Mouse (Mus musculus) embryonic facial prominence, embryonic 13.5 days (tissue): ENCODE measurements at regions not wholly inside any gene's neighbourhood (a gene's known extent, or its start where the extent isn't known, plus 50 kb on each side); places are given as distances from the start of the nearest gene placed in this dataset.

ENCODE experiments used
- ATAC-seq: fragments of 200-750 bp; cut with Nextera tagmentation; 2 replicates; pipeline ENCODE4 v1.8.0; 2017; ENCODE audit warnings: low read depth; ENCODE audit not compliant: insufficient number of reproducible peaks, insufficient read depth, low FRiP score, low TSS enrichment
- H3K27ac ChIP-seq: fragments of 300-500 bp; sonication (generic); 2 replicates; pipeline ENCODE4 v1.5.1; 2015; ENCODE audit warnings: moderate library complexity, mild to moderate bottlenecking, inconsistent platforms
- H3K27me3 ChIP-seq: fragments of 300-500 bp; sonication (generic); 2 replicates; pipeline ENCODE4 v1.6.1; 2015; ENCODE audit warnings: mild to moderate bottlenecking, inconsistent platforms
- H3K36me3 ChIP-seq: fragments of 300-500 bp; sonication (generic); 2 replicates; pipeline ENCODE4 v1.6.1; 2015; ENCODE audit warnings: mild to moderate bottlenecking, inconsistent platforms
- H3K4me1 ChIP-seq: fragments of 300-500 bp; sonication (generic); 2 replicates; pipeline ENCODE4 v1.6.1; 2015; ENCODE audit warnings: inconsistent platforms
- H3K4me2 ChIP-seq: fragments of 300-500 bp; sonication (generic); 2 replicates; pipeline ENCODE4 v1.6.1; 2015; ENCODE audit warnings: moderate library complexity, mild to moderate bottlenecking, inconsistent platforms
- H3K4me3 ChIP-seq: fragments of 300-500 bp; sonication (generic); 2 replicates; pipeline ENCODE4 v1.5.1; 2015; ENCODE audit warnings: mild to moderate bottlenecking, inconsistent platforms
- H3K9ac ChIP-seq: fragments of 300-500 bp; sonication (generic); 2 replicates; pipeline ENCODE4 v1.6.1; 2015; ENCODE audit warnings: mild to moderate bottlenecking, inconsistent platforms
- H3K9me3 ChIP-seq: fragments of 300-500 bp; sonication (generic); 2 replicates; pipeline ENCODE4 v1.6.1; 2016; ENCODE audit warnings: inconsistent platforms
- WGBS: fragments of 180-500 bp; shearing (Covaris S2); methylation state at CpG from one replicate; pipeline ENCODE4 v1.1.7; 2015; ENCODE audit warnings: mixed read lengths; 5-methylcytosine and 5-hydroxymethylcytosine counted together

DNA sequence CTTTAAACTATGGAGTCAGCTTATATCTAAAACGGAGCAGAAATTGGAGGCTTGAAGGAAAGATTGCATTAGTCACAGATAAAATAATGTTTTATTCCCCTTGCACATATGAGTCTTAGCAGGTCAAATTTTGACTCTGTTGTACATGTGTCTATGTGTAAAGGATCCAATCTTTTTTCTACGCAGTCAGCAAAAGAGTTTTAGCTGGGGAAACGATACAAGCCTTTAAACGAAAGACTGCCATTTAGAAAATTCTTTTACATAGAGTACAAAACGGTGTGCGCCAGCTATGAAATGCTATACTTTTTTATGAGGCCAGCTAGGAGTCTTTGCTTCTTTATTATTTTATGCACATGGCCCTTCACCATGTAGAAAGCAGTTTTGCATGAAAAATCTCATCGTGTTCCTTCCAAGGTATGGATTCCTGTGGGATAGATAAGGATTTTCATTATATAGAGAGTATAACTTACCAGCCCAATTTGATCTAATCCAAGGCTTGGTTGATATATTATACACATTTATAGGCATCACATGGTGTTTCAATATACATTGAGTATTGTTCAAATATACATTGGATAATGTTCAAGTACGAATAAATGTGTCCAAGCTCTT is 116.0 kb upstream of the Thumpd2 start:
- peaks cover 7% of the 10 kb centered on the region; the same call in 1 of the 2 replicates for H3K9me3 ChIP-seq

DNA sequence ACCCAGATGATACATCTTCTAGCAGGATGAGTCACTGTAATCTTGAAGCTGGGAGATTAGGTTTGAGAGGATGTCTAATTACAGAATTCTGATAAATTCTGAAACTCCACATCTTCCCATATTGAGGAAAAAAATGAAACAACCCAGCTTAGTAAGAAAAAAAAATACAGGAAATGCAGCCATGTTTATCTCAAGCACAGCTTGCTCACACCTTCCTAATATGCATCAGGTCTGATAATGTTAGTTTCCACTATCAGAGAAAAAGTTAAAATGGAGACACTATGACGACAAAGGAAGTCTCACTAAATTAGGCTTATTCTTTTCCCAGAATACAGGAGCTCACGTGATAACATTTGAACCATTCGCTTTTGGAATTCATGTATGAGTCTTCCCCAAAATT is 111.4 kb upstream of the Thumpd2 start:
- H3K9me3 ChIP-seq, result peaks cover 7% of the 10 kb centered on the region; the same call in 1 of the 2 replicates
- no peaks in the 10 kb centered on the region for H3K4me1 ChIP-seq
- H3K27ac ChIP-seq, result no peak overlapping the region
- H3K36me3 ChIP-seq, result no peaks in the 10 kb centered on the region
- WGBS, result 87% methylated on average over 3 of the region's 3 CpGs
- no peaks in the 10 kb centered on the region for H3K27me3 ChIP-seq
- no peak overlapping the region for H3K4me3 ChIP-seq
- H3K4me2 ChIP-seq, result no peak overlapping the region
- no peak for ATAC-seq
- H3K9ac ChIP-seq, result no peak overlapping the region

More for the DNA sequence above, 116.0 kb upstream of the Thumpd2 start:
- ATAC-seq, result no peak
- Histone ChIP-seq H3K4me3 (no peak overlapping the region), H3K27ac (no peak overlapping the region), H3K27me3 (0 out of 2 replicates have a peak, but pooled peaks cover 3% of the 10 kb centered on the region), H3K4me1 (no peaks in the 10 kb centered on the region), H3K36me3 (no peaks in the 10 kb centered on the region), H3K4me2 (no peak overlapping the region), H3K9ac (no peak overlapping the region)
- 81% methylated on average over 8 of the region's 8 CpGs for WGBS

DNA sequence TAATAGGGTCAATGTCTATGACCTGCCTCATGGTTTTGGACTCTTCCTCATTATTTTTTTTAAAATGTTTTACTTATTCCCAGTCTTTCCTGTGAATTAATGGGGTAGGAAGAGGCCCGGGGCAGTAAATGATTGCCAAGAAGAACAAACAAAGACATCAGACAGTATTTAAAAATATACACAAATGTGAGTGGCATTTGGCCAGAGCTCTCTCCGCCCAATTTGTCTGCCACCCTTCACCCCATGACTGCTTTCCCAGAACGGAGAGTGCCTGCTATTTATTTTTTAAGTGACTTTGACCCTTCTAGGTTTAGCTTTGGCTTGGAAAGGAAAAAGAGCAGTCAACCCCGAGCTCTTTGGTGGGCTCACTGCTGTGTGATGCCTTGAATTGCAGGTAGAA is 111.0 kb upstream of the Thumpd2 start:
- no peaks in the 10 kb centered on the region for H3K27me3 ChIP-seq
- H3K9ac ChIP-seq, result no peak overlapping the region
- H3K27ac ChIP-seq, result no peak overlapping the region
- WGBS, result 70% methylated on average over 4 of the region's 4 CpGs
- no peak overlapping the region for H3K4me3 ChIP-seq
- H3K4me2 ChIP-seq, result no peak overlapping the region
- no peak for ATAC-seq
- no peaks in the 10 kb centered on the region for H3K36me3 ChIP-seq
- peaks cover 7% of the 10 kb centered on the region; the same call in 1 of the 2 replicates for H3K9me3 ChIP-seq
- no peaks in the 10 kb centered on the region for H3K4me1 ChIP-seq

DNA sequence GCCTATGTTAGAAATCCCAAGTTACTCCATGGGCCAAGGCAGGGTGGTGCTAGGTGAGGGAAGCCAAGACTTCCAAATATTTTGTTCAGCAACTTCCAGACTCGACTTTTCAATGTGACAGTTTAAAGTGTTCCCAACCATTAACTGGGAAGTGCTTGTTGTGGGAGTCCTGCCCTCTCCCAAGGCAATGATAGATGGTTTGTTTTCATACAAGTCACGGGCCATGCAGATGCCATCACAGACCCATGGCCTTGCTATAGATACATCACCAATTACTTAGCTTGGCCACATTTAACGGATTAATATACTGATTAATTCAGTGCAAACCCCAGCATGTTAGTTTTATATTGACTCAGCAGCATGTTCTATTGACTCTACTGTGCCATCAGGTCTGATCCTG is 108.1 kb upstream of the Thumpd2 start:
- 86% methylated on average over 3 of the region's 3 CpGs for WGBS
- no peak for ATAC-seq

DNA sequence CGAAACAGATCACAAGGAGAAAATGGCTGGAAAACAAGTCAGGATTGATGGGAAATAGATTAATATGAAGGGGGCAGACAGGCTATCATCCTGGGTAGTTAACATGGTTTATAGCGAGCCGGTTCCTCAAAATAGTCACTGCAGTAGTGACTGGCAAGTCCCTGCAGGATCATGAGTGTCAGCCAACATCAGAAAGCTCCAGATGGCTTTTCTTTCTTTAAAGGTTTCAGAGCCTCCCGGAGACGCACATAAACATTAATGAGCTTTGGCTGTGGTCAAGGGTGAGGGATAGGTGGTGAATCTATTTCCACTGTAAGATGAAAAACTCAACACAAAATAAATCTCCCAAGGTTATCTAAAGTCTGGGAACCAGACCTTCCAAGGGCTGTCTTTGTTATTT is 104.2 kb upstream of the Thumpd2 start:
- H3K4me3 ChIP-seq, result no peak overlapping the region
- H3K4me1 ChIP-seq, result no peaks in the 10 kb centered on the region
- no peak overlapping the region for H3K9ac ChIP-seq
- no peak for ATAC-seq
- H3K9me3 ChIP-seq, result no peaks in the 10 kb centered on the region
- H3K36me3 ChIP-seq, result no peaks in the 10 kb centered on the region
- no peak overlapping the region for H3K4me2 ChIP-seq
- H3K27me3 ChIP-seq, result no peaks in the 10 kb centered on the region
- H3K27ac ChIP-seq, result no peak overlapping the region
- WGBS, result 76% methylated on average over 5 of the region's 5 CpGs

More for the DNA sequence above, 108.1 kb upstream of the Thumpd2 start:
- H3K4me2 ChIP-seq, result no peak overlapping the region
- H3K4me1 ChIP-seq, result no peaks in the 10 kb centered on the region
- no peaks in the 10 kb centered on the region for H3K27me3 ChIP-seq
- H3K36me3 ChIP-seq, result no peaks in the 10 kb centered on the region
- no peak overlapping the region for H3K4me3 ChIP-seq
- H3K9me3 ChIP-seq, result peaks cover 7% of the 10 kb centered on the region; the same call in 1 of the 2 replicates
- H3K9ac ChIP-seq, result no peak overlapping the region
- no peak overlapping the region for H3K27ac ChIP-seq

DNA sequence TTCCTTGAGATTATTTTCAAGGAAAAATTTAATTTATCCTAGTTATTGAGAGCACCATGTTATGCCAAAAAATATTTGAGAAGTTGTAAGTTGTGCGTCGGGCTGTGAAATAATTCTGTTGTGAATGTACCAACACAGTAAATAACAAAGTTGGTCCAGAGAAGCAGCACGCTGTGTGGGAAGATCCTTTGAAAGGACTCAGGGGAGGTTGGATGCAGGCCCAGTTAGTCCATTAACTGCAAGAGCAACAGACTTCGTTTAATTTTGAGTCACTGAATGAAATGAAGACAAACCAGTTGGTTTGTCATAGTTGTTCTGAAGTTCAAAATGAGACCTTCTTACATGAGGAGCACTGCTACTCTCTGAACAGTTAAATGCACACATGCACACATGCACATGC is 85.8 kb upstream of the Thumpd2 start:
- no peak overlapping the region for H3K9ac ChIP-seq
- H3K27me3 ChIP-seq, result no peaks in the 10 kb centered on the region
- 90% methylated on average over 4 of the region's 4 CpGs for WGBS
- H3K4me1 ChIP-seq, result no peaks in the 10 kb centered on the region
- no peak overlapping the region for H3K4me3 ChIP-seq
- ATAC-seq, result no peak
- H3K27ac ChIP-seq, result no peak overlapping the region
- H3K9me3 ChIP-seq, result no peaks in the 10 kb centered on the region
- no peaks in the 10 kb centered on the region for H3K36me3 ChIP-seq
- H3K4me2 ChIP-seq, result no peak overlapping the region

DNA sequence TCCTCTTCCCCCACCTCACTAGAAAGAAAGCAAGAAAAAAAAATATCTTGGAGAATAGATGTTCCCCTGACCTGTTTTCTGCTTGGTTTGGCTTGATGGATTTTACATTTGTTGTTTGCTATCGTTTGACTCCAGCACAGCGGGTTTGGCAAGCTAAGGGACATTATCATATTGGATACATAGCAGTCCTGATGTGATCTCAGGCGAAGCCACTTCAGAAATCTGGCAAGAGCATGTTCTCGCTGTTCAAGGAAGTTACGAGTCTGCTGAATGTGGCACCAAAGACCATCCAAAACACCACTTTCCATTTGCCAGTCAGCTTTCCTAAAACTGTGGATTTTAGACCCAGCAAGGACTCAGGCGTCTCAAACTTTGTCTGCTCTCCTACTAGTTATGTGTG is 69.8 kb upstream of the Thumpd2 start:
- Histone ChIP-seq H3K27ac (no peak overlapping the region), H3K4me3 (no peak overlapping the region), H3K36me3 (no peaks in the 10 kb centered on the region), H3K9ac (no peak overlapping the region), H3K4me2 (no peak overlapping the region), H3K9me3 (no peaks in the 10 kb centered on the region), H3K27me3 (no peaks in the 10 kb centered on the region), H3K4me1 (no peaks in the 10 kb centered on the region)
- no peak for ATAC-seq
- WGBS, result 84% methylated on average over 6 of the region's 6 CpGs

DNA sequence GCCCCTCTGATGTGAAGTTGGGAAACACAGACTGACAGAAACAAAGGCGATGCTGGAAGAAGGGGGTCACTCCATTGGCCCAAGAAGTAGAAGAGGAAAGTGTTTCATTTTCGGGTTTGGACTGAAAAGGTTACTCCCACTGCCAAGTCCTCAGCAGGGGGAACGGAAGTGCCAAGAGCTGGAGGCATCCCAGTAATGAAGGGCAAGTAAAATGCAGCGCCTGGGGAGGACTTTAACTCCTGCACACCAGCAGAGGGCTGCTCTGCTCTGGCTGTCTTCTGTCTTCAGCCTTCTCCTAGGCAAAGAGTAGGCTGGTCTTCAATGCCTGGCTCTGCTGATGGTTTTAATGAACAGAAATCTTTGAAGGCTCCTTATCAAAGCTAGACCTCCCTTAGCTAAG is 68.3 kb upstream of the Thumpd2 start:
- no peak for ATAC-seq
- Histone ChIP-seq H3K27me3 (no peaks in the 10 kb centered on the region), H3K4me3 (no peak overlapping the region), H3K9me3 (no peaks in the 10 kb centered on the region), H3K27ac (no peak overlapping the region), H3K4me2 (no peak overlapping the region), H3K9ac (no peak overlapping the region), H3K4me1 (no peaks in the 10 kb centered on the region), H3K36me3 (no peaks in the 10 kb centered on the region)
- WGBS, result 59% methylated on average over 4 of the region's 4 CpGs
